Mouse (Mus musculus): ENCODE data around the gene Pax4.

The Pax4 gene

GRCm38 (mm10) chr6:28396853-28397457 lies 52.2 kb downstream of the Pax4 start:
- peak; percentile 25 for DNase-seq (ENCODE audit: inconsistent ontology term)

- DNase-seq (ENCODE audit: inconsistent ontology term), result no peak
Measured at GRCm38 (mm10) chr6:28396051-28396852, 52.9 kb downstream of the Pax4 start.

Data from Muller cell, postnatal 12 days (primary cell).